Mouse (Mus musculus) liver, embryonic 13.5 days (tissue): ENCODE results near the gene Hist1h2bk. TPM values are rescaled to one million over a fixed set of nuclear protein-coding genes. Genes with fewer than 3 reads are reported as not detected.
"Not testable (repeated sequence)": the region's sequence is repeated elsewhere in the genome, so short reads cannot be mapped to it uniquely, and the experiment has no call there.

Source experiments
- ATAC-seq: fragments of 200-750 bp; cut with Nextera tagmentation; 2 replicates; pipeline ENCODE4 v1.8.0; 2017; ENCODE audit warnings: low read depth, mild to moderate bottlenecking, moderate number of reproducible peaks, moderate library complexity
- DNase-seq: peaks from one replicate; pipeline ENCODE4 v3.0.0; 2022
- H3K27ac ChIP-seq: fragments of 300-500 bp; sonication (generic); 2 replicates; pipeline ENCODE4 v1.5.1; 2015; ENCODE audit warnings: moderate library complexity, mild to moderate bottlenecking, inconsistent platforms
- H3K27me3 ChIP-seq: fragments of 300-500 bp; sonication (generic); 2 replicates; pipeline ENCODE4 v1.6.1; 2015; ENCODE audit warnings: mild to moderate bottlenecking, inconsistent platforms
- H3K36me3 ChIP-seq: fragments of 300-500 bp; sonication (generic); 2 replicates; pipeline ENCODE4 v1.6.1; 2015; ENCODE audit warnings: mild to moderate bottlenecking, inconsistent platforms
- H3K4me1 ChIP-seq: fragments of 300-500 bp; sonication (generic); replicated peaks from 2 replicates; pipeline ENCODE4 v1.6.1; 2015; ENCODE audit warnings: inconsistent platforms
- H3K4me2 ChIP-seq: fragments of 300-500 bp; sonication (generic); 2 replicates; pipeline ENCODE4 v1.6.1; 2015; ENCODE audit warnings: inconsistent platforms, mild to moderate bottlenecking, moderate library complexity
- H3K4me3 ChIP-seq: fragments of 300-500 bp; sonication (generic); replicated peaks from 2 replicates; pipeline ENCODE4 v1.5.1; 2015; ENCODE audit warnings: mild to moderate bottlenecking, inconsistent platforms
- H3K9ac ChIP-seq: fragments of 300-500 bp; sonication (generic); 2 replicates; pipeline ENCODE4 v1.6.1; 2015; ENCODE audit warnings: mild to moderate bottlenecking, inconsistent platforms
- H3K9me3 ChIP-seq: fragments of 300-500 bp; sonication (generic); replicated peaks from 2 replicates; pipeline ENCODE4 v1.6.1; 2016; ENCODE audit warnings: inconsistent platforms
- WGBS: fragments of 180-500 bp; shearing (Covaris S2); methylation state at CpG from one replicate; pipeline ENCODE4 v1.1.7; 2015; ENCODE audit not compliant: insufficient replicate concordance; 5-methylcytosine and 5-hydroxymethylcytosine counted together
- microRNA-seq: library from miRNA; unstranded; fragments of <30 nt; microRNA quantifications from one replicate; pipeline ENCODE4, GENCODE M21; 2016
- polyA plus RNA-seq: library from polyadenylated mRNA; unstranded; fragments of >200 nt; fragmentation: Nextera tagmentation; extraction: Ambion mirVana; gene quantifications from 2 replicates; pipeline ENCODE4 v1.2.1, GENCODE M21; 2015

Gene Hist1h2bk
- polyA plus RNA-seq, 1 experiment from 2014 or later: 3.5 TPM

DNA sequence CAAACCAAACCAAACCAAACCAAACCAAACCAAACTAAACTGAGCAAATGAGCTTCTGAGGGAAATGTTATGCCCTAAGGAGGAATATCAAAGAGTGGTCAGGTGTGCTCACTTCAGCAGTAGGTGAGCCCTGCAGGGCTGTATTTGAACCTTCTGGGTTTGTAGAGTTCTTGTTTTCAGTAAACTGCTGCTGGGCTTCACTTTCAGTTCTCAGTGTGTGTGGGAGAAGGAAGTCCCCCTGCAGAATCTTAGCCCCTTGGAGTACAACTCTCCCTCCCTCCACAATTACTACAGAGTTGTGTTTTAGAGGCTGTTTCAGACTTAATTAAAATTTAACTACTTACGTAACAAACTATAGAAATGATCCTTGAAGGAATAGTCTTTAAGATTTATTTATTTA lies 18.1 kb downstream of the Hist1h2bk start:
- DNase-seq (no peak), ATAC-seq (no peak)
- Histone ChIP-seq H3K27me3 (no peaks in the 10 kb centered on the region), H3K4me3 (no peak overlapping the region), H3K4me1 (peaks cover 32% of the 10 kb centered on the region), H3K4me2 (no peak overlapping the region), H3K9me3 (no peaks in the 10 kb centered on the region), H3K36me3 (no peaks in the 10 kb centered on the region), H3K27ac (no peak overlapping the region), H3K9ac (no peak overlapping the region)
- 82% methylated on average over 1 of the region's 1 CpGs for WGBS

DNA sequence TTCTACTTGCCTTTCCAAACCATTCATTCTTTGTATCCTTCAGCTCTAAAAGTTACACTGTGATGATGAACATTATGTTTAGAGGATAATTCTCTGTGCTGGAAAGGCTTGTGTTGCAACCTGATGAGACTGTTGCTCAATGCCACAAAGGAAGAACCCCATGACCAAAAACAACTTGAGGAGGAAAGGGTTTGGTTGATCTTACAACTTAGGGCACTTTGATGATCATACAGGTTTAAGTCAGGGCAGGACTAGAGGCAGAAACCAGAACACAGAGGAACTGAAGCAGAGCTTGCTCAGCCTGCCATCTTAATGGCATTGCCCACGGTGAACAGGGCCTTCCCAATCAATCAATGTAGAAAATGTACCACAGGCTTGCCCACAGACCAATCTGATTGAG lies 25.8 kb downstream of the Hist1h2bk start:
- 49% methylated on average over 1 of the region's 1 CpGs for WGBS
- no peak for ATAC-seq
- DNase-seq: no peak
- no peaks in the 10 kb centered on the region for H3K9me3 ChIP-seq
- H3K27ac ChIP-seq: no peak overlapping the region
- no peak overlapping the region for H3K9ac ChIP-seq
- H3K36me3 ChIP-seq: no peaks in the 10 kb centered on the region
- H3K4me2 ChIP-seq: no peak overlapping the region
- H3K4me1 ChIP-seq: no peaks in the 10 kb centered on the region
- H3K4me3 ChIP-seq: no peak overlapping the region
- H3K27me3 ChIP-seq: no peaks in the 10 kb centered on the region

DNA sequence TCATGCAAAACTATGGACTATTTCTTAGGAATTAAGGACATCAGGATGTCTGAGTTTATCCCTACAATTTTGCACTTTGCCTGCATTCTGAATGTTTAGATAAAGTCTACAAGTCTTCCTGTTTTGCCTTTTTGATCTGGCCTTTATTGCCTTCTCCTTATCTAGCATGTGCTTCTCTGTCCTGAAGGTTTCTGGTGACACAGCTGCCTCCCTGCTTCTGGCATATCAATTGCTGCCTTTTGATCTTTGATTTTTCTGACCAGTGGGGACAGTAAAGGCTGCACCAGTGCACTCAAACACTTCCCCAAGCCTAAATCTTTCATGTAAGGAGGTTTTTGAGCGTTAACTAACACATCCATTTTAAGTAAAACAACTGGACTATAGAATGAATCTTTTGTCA lies 27.8 kb downstream of the Hist1h2bk start:
- no peaks in the 10 kb centered on the region for H3K27me3 ChIP-seq
- ATAC-seq (no peak), DNase-seq (no peak)
- no peak overlapping the region for H3K4me2 ChIP-seq
- no peak overlapping the region for H3K9ac ChIP-seq
- no peak overlapping the region for H3K27ac ChIP-seq
- no peaks in the 10 kb centered on the region for H3K9me3 ChIP-seq
- WGBS: 35% methylated on average over 1 of the region's 1 CpGs
- H3K4me3 ChIP-seq: no peak overlapping the region
- no peaks in the 10 kb centered on the region for H3K36me3 ChIP-seq
- no peaks in the 10 kb centered on the region for H3K4me1 ChIP-seq

DNA sequence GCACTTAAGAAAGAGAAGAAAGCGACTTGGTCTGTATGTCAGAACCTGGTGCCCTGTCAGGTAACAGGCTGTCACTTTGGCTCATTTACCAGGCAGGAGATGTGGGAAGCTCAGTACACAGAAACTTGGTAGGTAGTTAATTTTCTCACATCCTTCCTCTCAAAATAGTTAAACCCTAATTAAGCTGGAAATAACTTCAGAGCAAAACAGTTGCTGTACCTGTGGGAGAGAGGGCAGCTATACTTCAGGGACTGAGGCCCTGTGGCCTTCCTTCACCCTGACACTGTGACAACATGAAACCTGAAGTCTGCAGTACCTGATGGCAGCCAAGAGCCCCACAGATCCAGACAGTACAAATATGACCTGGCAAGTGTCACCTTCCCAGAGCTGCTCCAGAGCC lies 48.5 kb downstream of the Hist1h2bk start, which contains the start of gene Vmn1r188:
Gene Vmn1r188, plus strand, starts transcription at position 301 of the 400 bp plus-strand sequence.
- ATAC-seq: not testable (repeated sequence)

More for the DNA sequence above, 48.5 kb downstream of the Hist1h2bk start, which contains the start of gene Vmn1r188:
- not testable (repeated sequence) for H3K4me1 ChIP-seq, H3K9ac ChIP-seq, H3K4me2 ChIP-seq, DNase-seq, H3K36me3 ChIP-seq, H3K27ac ChIP-seq, H3K4me3 ChIP-seq, H3K27me3 ChIP-seq, H3K9me3 ChIP-seq
- WGBS: 50% methylated on average over 1 of the region's 1 CpGs

Small RNA genes within 50 kb of the gene (microRNA-seq; reads per million reads assigned to microRNA genes)
- gene Gm26300: not detected
- not detected for gene Gm44390
- 0.88 reads per million for gene Gm44486

Other genes with a start within 250 kb of the Hist1h2bk start
- 5.8 and 15.9 TPM in 2 replicates for gene Hist1h2an, start 248.7 kb upstream of the Hist1h2bk start, polyA plus RNA-seq
- 2.8 and 3.8 TPM in 2 replicates for gene Hist1h2bp, start 248.4 kb upstream of the Hist1h2bk start, polyA plus RNA-seq
- gene Hist1h2bq, start 225.7 kb upstream of the Hist1h2bk start, polyA plus RNA-seq: 22.0 and 34.4 TPM in 2 replicates
- 1.4 and 1.6 TPM in 2 replicates for gene Hist1h2ao, start 225.4 kb upstream of the Hist1h2bk start, polyA plus RNA-seq
- gene Hist1h4m, start 224.1 kb upstream of the Hist1h2bk start, polyA plus RNA-seq: not detected in 2 replicates
- gene Hist1h4n, start 203.7 kb upstream of the Hist1h2bk start, polyA plus RNA-seq: 14.8 and 21.6 TPM in 2 replicates
- 4,833 and 5,264 TPM in 2 replicates for gene Hist1h2ap, start 202.4 kb upstream of the Hist1h2bk start, polyA plus RNA-seq
- gene Hist1h2br, start 202.1 kb upstream of the Hist1h2bk start, polyA plus RNA-seq: 22.5 and 35.7 TPM in 2 replicates
- 0.89 and 1.0 TPM in 2 replicates for gene Zfp184, start 90.8 kb upstream of the Hist1h2bk start, polyA plus RNA-seq
- gene Pom121l2, start 54.7 kb upstream of the Hist1h2bk start, polyA plus RNA-seq: not detected in 2 replicates
- 0.25 and 0.39 TPM in 2 replicates for gene Prss16, start 26.1 kb upstream of the Hist1h2bk start, polyA plus RNA-seq
- gene Hist1h2ah, start 302 bp upstream of the Hist1h2bk start, polyA plus RNA-seq: 3.6 and 18.3 TPM in 2 replicates
- 38.8 and 52.6 TPM in 2 replicates for gene Hist1h4i, start 5.5 kb downstream of the Hist1h2bk start, polyA plus RNA-seq
- 17.9 and 18.6 TPM in 2 replicates for gene Hist1h2ag, start 7.1 kb downstream of the Hist1h2bk start, polyA plus RNA-seq
- 11.6 and 16.7 TPM in 2 replicates for gene Hist1h2bj, start 7.3 kb downstream of the Hist1h2bk start, polyA plus RNA-seq
- gene Vmn1r188, start 48.6 kb downstream of the Hist1h2bk start, polyA plus RNA-seq: not detected in 2 replicates
- gene Vmn1r189, start 70.0 kb downstream of the Hist1h2bk start, polyA plus RNA-seq: not detected in 2 replicates
- not detected in 2 replicates for gene Vmn1r191, start 148.1 kb downstream of the Hist1h2bk start, polyA plus RNA-seq
- not detected in 2 replicates for gene Vmn1r192, start 155.3 kb downstream of the Hist1h2bk start, polyA plus RNA-seq
- not detected in 2 replicates for gene Vmn1r193, start 187.3 kb downstream of the Hist1h2bk start, polyA plus RNA-seq
- gene Vmn1r194, start 208.3 kb downstream of the Hist1h2bk start, polyA plus RNA-seq: not detected in 2 replicates
- gene Vmn1r195, start 234.7 kb downstream of the Hist1h2bk start, polyA plus RNA-seq: not detected in 2 replicates